Mouse (Mus musculus) lung, embryonic 16.5 days (tissue): ENCODE data around the gene Fam216a. TPM values are rescaled to one million over a fixed set of nuclear protein-coding genes. Genes with fewer than 3 reads are reported as not detected.

ENCODE experiments used
- ATAC-seq: fragments of 200-750 bp; cut with Nextera tagmentation; 2 replicates; pipeline ENCODE4 v1.8.0; 2017; ENCODE audit warnings: low read depth, mild to moderate bottlenecking, moderate library complexity
- H3K27ac ChIP-seq: fragments of 300-500 bp; sonication (generic); 2 replicates; pipeline ENCODE4 v1.5.1; 2014; ENCODE audit warnings: mild to moderate bottlenecking, control low read depth, low read length
- H3K27me3 ChIP-seq: fragments of 300-500 bp; sonication (generic); 2 replicates; pipeline ENCODE4 v1.6.1; 2014; ENCODE audit warnings: low read depth, low read length, mixed read lengths; ENCODE audit not compliant: control insufficient read depth, insufficient read depth
- H3K36me3 ChIP-seq: fragments of 300-500 bp; sonication (generic); 2 replicates; pipeline ENCODE4 v1.6.1; 2014; ENCODE audit warnings: low read length; ENCODE audit not compliant: control insufficient read depth, insufficient read depth
- H3K4me1 ChIP-seq: fragments of 300-500 bp; sonication (generic); replicated peaks from 2 replicates; pipeline ENCODE4 v1.6.1; 2014; ENCODE audit warnings: low read length, mixed read lengths; ENCODE audit not compliant: control insufficient read depth, insufficient read depth
- H3K4me2 ChIP-seq: fragments of 300-500 bp; sonication (generic); 2 replicates; pipeline ENCODE4 v1.6.1; 2014; ENCODE audit warnings: low read depth, low read length, control low read depth
- H3K4me3 ChIP-seq: fragments of 300-500 bp; sonication (generic); 2 replicates; pipeline ENCODE4 v1.5.1; 2014; ENCODE audit warnings: mild to moderate bottlenecking, low read length, control low read depth
- H3K9ac ChIP-seq: fragments of 300-500 bp; sonication (generic); 2 replicates; pipeline ENCODE4 v1.6.1; 2014; ENCODE audit warnings: low read length, control low read depth
- H3K9me3 ChIP-seq: fragments of 300-500 bp; sonication (generic); 2 replicates; pipeline ENCODE4 v1.6.1; 2016; ENCODE audit warnings: low read length; ENCODE audit not compliant: control insufficient read depth
- WGBS: fragments of 180-500 bp; shearing (Covaris S2); extraction: QIAGEN DNeasy Blood & Tissue Kit; methylation state at CpG from one replicate; pipeline ENCODE4 v1.1.7; 2014; 5-methylcytosine and 5-hydroxymethylcytosine counted together
- polyA plus RNA-seq: library from polyadenylated mRNA; unstranded; fragments of >200 nt; fragmentation: Nextera tagmentation; extraction: Ambion mirVana; gene quantifications from 2 replicates; pipeline ENCODE4 v1.2.1, GENCODE M21; 2015

The Fam216a gene
- polyA plus RNA-seq, 1 experiment from 2014 or later = 65.2 TPM

GRCm38 (mm10) chr5:122405537-122405936 lies 33.4 kb upstream of the Fam216a start:
- H3K4me1 ChIP-seq = peaks cover 5% of the 10 kb centered on the region; the same call in 1 of the 2 replicates
- H3K9me3 ChIP-seq = peaks cover 5% of the 10 kb centered on the region; the same call in 1 of the 2 replicates
- H3K4me3 ChIP-seq = no peak overlapping the region
- no peak overlapping the region for H3K9ac ChIP-seq
- peaks cover 51% of the 10 kb centered on the region for H3K36me3 ChIP-seq
- no peak overlapping the region for H3K4me2 ChIP-seq
- H3K27me3 ChIP-seq = no peaks in the 10 kb centered on the region
- no peak overlapping the region for H3K27ac ChIP-seq
- ATAC-seq = no peak
- WGBS = 93% methylated on average over 10 of the region's 10 CpGs

GRCm38 (mm10) chr5:122403362-122403761 lies 31.2 kb upstream of the Fam216a start:
- H3K4me3 ChIP-seq = no peak overlapping the region
- WGBS = 83% methylated on average over 12 of the region's 12 CpGs
- no peak overlapping the region for H3K27ac ChIP-seq
- no peak overlapping the region for H3K4me2 ChIP-seq
- H3K9me3 ChIP-seq = 0 out of 2 replicates have a peak, but pooled peaks cover 3% of the 10 kb centered on the region
- ATAC-seq = no peak
- H3K4me1 ChIP-seq = peaks cover 8% of the 10 kb centered on the region; the same call in 1 of the 2 replicates
- H3K27me3 ChIP-seq = no peaks in the 10 kb centered on the region
- peaks cover 50% of the 10 kb centered on the region for H3K36me3 ChIP-seq
- no peak overlapping the region for H3K9ac ChIP-seq

GRCm38 (mm10) chr5:122402772-122403171 lies 30.6 kb upstream of the Fam216a start:
- Histone ChIP-seq H3K9ac (no peak overlapping the region), H3K4me2 (no peak overlapping the region), H3K9me3 (0 out of 2 replicates have a peak, but pooled peaks cover 3% of the 10 kb centered on the region), H3K27me3 (no peaks in the 10 kb centered on the region), H3K27ac (no peak overlapping the region), H3K4me3 (no peak overlapping the region), H3K36me3 (peaks cover 51% of the 10 kb centered on the region), H3K4me1 (peaks cover 8% of the 10 kb centered on the region; the same call in 1 of the 2 replicates)
- WGBS = 69% methylated on average over 5 of the region's 5 CpGs
- ATAC-seq = peak; percentile 80

GRCm38 (mm10) chr5:122402160-122402559 lies 30.0 kb upstream of the Fam216a start:
- ATAC-seq = no peak
- H3K36me3 ChIP-seq = peaks cover 46% of the 10 kb centered on the region
- H3K27me3 ChIP-seq = no peaks in the 10 kb centered on the region
- H3K9me3 ChIP-seq = 0 out of 2 replicates have a peak, but pooled peaks cover 3% of the 10 kb centered on the region
- no peak overlapping the region for H3K4me2 ChIP-seq
- H3K4me3 ChIP-seq = no peak overlapping the region
- no peak overlapping the region for H3K27ac ChIP-seq
- peaks cover 8% of the 10 kb centered on the region; the same call in 1 of the 2 replicates for H3K4me1 ChIP-seq
- H3K9ac ChIP-seq = no peak overlapping the region
- WGBS = 78% methylated on average over 13 of the region's 13 CpGs

- Histone ChIP-seq H3K36me3 (peaks cover 38% of the 10 kb centered on the region), H3K27me3 (no peaks in the 10 kb centered on the region), H3K9ac (no peak overlapping the region), H3K4me3 (no peak overlapping the region), H3K4me2 (no peak overlapping the region), H3K9me3 (no peaks in the 10 kb centered on the region), H3K27ac (no peak overlapping the region), H3K4me1 (peaks cover 8% of the 10 kb centered on the region; the same call in 1 of the 2 replicates)
- 25% methylated on average over 8 of the region's 8 CpGs for WGBS
- no peak for ATAC-seq
These were observed 29.1 kb upstream of the Fam216a start for GRCm38 (mm10) chr5:122401303-122401640.

- Histone ChIP-seq H3K9me3 (no peaks in the 10 kb centered on the region), H3K4me2 (no peak overlapping the region), H3K27ac (no peak overlapping the region), H3K4me1 (peaks cover 8% of the 10 kb centered on the region; the same call in 1 of the 2 replicates), H3K27me3 (no peaks in the 10 kb centered on the region), H3K36me3 (peaks cover 35% of the 10 kb centered on the region), H3K4me3 (no peak overlapping the region), H3K9ac (no peak overlapping the region)
- 55% methylated on average over 18 of the region's 18 CpGs for WGBS
- peak; percentile 81 for ATAC-seq
These were observed 28.6 kb upstream of the Fam216a start for GRCm38 (mm10) chr5:122400628-122401302.

GRCm38 (mm10) chr5:122399871-122400270 lies 27.7 kb upstream of the Fam216a start:
- H3K36me3 ChIP-seq = peaks cover 27% of the 10 kb centered on the region

GRCm38 (mm10) chr5:122397495-122397894 lies 25.3 kb upstream of the Fam216a start:
- Histone ChIP-seq H3K9me3 (no peaks in the 10 kb centered on the region), H3K4me3 (no peak overlapping the region), H3K36me3 (peaks cover 10% of the 10 kb centered on the region), H3K27ac (peak overlapping the region; percentile 61), H3K4me1 (peaks cover 16% of the 10 kb centered on the region; the same call in 1 of the 2 replicates), H3K27me3 (no peaks in the 10 kb centered on the region), H3K9ac (no peak overlapping the region), H3K4me2 (no peak overlapping the region)
- WGBS = 90% methylated on average over 8 of the region's 8 CpGs
- no peak for ATAC-seq

More at GRCm38 (mm10) chr5:122399871-122400270, 27.7 kb upstream of the Fam216a start:
- Histone ChIP-seq H3K9me3 (no peaks in the 10 kb centered on the region), H3K4me1 (peaks cover 8% of the 10 kb centered on the region; the same call in 1 of the 2 replicates), H3K9ac (no peak overlapping the region), H3K27me3 (no peaks in the 10 kb centered on the region), H3K27ac (no peak overlapping the region), H3K4me2 (no peak overlapping the region), H3K4me3 (no peak overlapping the region)
- no peak for ATAC-seq
- 85% methylated on average over 8 of the region's 8 CpGs for WGBS

- ATAC-seq = peak; percentile 63
- Histone ChIP-seq H3K4me3 (peak overlapping the region; percentile 19), H3K36me3 (peaks cover 6% of the 10 kb centered on the region), H3K9ac (no peak overlapping the region), H3K27ac (peak overlapping the region; percentile 84), H3K27me3 (no peaks in the 10 kb centered on the region), H3K4me2 (peak overlapping the region; percentile 30), H3K4me1 (peaks cover 18% of the 10 kb centered on the region; the same call in 1 of the 2 replicates), H3K9me3 (no peaks in the 10 kb centered on the region)
- WGBS = 65% methylated on average over 10 of the region's 10 CpGs
These were observed 24.6 kb upstream of the Fam216a start for GRCm38 (mm10) chr5:122396791-122397190.
